Mouse (Mus musculus) lung, embryonic 14.5 days (tissue): Measurements from ENCODE around the gene Pak6. TPM values are rescaled to one million over a fixed set of nuclear protein-coding genes. Genes with fewer than 3 reads are reported as not detected.

ENCODE experiments used
- ATAC-seq: fragments of 200-750 bp; cut with Nextera tagmentation; 2 replicates; pipeline ENCODE4 v1.8.0; 2017; ENCODE audit warnings: mild to moderate bottlenecking, moderate TSS enrichment, moderate library complexity; ENCODE audit not compliant: insufficient read depth
- DNase-seq: peaks from one replicate; pipeline ENCODE4 v3.0.0-alpha.2; 2015
- H3K27ac ChIP-seq: fragments of 300-500 bp; sonication (generic); 2 replicates; pipeline ENCODE4 v1.5.1; 2014; ENCODE audit warnings: low read depth, mild to moderate bottlenecking, moderate library complexity
- H3K27me3 ChIP-seq: fragments of 300-500 bp; sonication (generic); 2 replicates; pipeline ENCODE4 v1.6.1; 2014; ENCODE audit warnings: low read length, control low read depth; ENCODE audit not compliant: insufficient read depth
- H3K36me3 ChIP-seq: fragments of 300-500 bp; sonication (generic); 2 replicates; pipeline ENCODE4 v1.6.1; 2014; ENCODE audit warnings: control low read depth; ENCODE audit not compliant: insufficient read depth
- H3K4me1 ChIP-seq: fragments of 300-500 bp; sonication (generic); 2 replicates; pipeline ENCODE4 v1.6.1; 2014; ENCODE audit warnings: antibody characterized with exemption, control low read depth; ENCODE audit not compliant: insufficient read depth
- H3K4me2 ChIP-seq: fragments of 300-500 bp; sonication (generic); 2 replicates; pipeline ENCODE4 v1.6.1; 2014; ENCODE audit warnings: mild to moderate bottlenecking
- H3K4me3 ChIP-seq: fragments of 300-500 bp; sonication (generic); 2 replicates; pipeline ENCODE4 v1.5.1; 2014; ENCODE audit warnings: low read depth, low read length
- H3K9ac ChIP-seq: fragments of 300-500 bp; sonication (generic); 2 replicates; pipeline ENCODE4 v1.6.1; 2014
- H3K9me3 ChIP-seq: fragments of 300-500 bp; sonication (generic); 2 replicates; pipeline ENCODE4 v1.6.1; 2016; ENCODE audit warnings: low read depth, low read length, control low read depth
- CTCF ChIP-seq: IDR thresholded peaks from 2 replicates; pipeline ENCODE4 v1.5.1; 2016; ENCODE audit warnings: antibody characterized with exemption, low read depth
- WGBS: fragments of 180-500 bp; shearing (Covaris S2); extraction: QIAGEN DNeasy Blood & Tissue Kit; methylation state at CpG from one replicate; pipeline ENCODE4 v1.1.7; 2014; 5-methylcytosine and 5-hydroxymethylcytosine counted together
- polyA plus RNA-seq: library from polyadenylated mRNA; unstranded; fragments of >200 nt; fragmentation: Nextera tagmentation; extraction: Ambion mirVana; gene quantifications from 2 replicates; pipeline ENCODE4 v1.2.1, GENCODE M21; 2014

Gene Pak6
- polyA plus RNA-seq, 1 experiment from 2014 or later, result 0.95 TPM

GRCm38 (mm10) chr2:118682544-118683260 is 19.6 kb downstream of the Pak6 start:
- TF ChIP-seq CTCF, result no peak
- DNase-seq, result peak; percentile 51
- peaks cover 13% of the 10 kb centered on the region for H3K27me3 ChIP-seq
- H3K9me3 ChIP-seq, result no peaks in the 10 kb centered on the region
- no peak overlapping the region for H3K4me2 ChIP-seq
- peak; percentile 39; the same call in 1 of the 2 replicates for ATAC-seq
- H3K36me3 ChIP-seq, result no peaks in the 10 kb centered on the region
- no peak overlapping the region for H3K4me3 ChIP-seq
- H3K4me1 ChIP-seq, result 0 out of 2 replicates have a peak, but pooled peaks cover under 1% of the 10 kb centered on the region
- no peak overlapping the region for H3K27ac ChIP-seq
- 29% methylated on average over 8 of the region's 8 CpGs for WGBS
- H3K9ac ChIP-seq, result no peak overlapping the region

GRCm38 (mm10) chr2:118685088-118685487 is 22.0 kb downstream of the Pak6 start:
- Histone ChIP-seq H3K4me3 (no peak overlapping the region), H3K27ac (no peak overlapping the region), H3K4me2 (no peak overlapping the region), H3K9me3 (no peaks in the 10 kb centered on the region), H3K9ac (no peak overlapping the region), H3K36me3 (no peaks in the 10 kb centered on the region), H3K4me1 (no peaks in the 10 kb centered on the region), H3K27me3 (no peaks in the 10 kb centered on the region)
- no peak for ATAC-seq
- no peak for DNase-seq
- WGBS, result 74% methylated on average over 4 of the region's 4 CpGs
- no peak for TF ChIP-seq CTCF

- Histone ChIP-seq H3K4me2 (no peak overlapping the region), H3K4me3 (no peak overlapping the region), H3K27ac (no peak overlapping the region), H3K9me3 (no peaks in the 10 kb centered on the region), H3K9ac (no peak overlapping the region), H3K27me3 (no peaks in the 10 kb centered on the region), H3K36me3 (no peaks in the 10 kb centered on the region), H3K4me1 (no peaks in the 10 kb centered on the region)
- DNase-seq (no peak), ATAC-seq (no peak)
- WGBS, result 49% methylated on average over 8 of the region's 8 CpGs
- TF ChIP-seq CTCF, result no peak
Measured at GRCm38 (mm10) chr2:118686693-118687092, 23.6 kb downstream of the Pak6 start.

GRCm38 (mm10) chr2:118687791-118688190 is 24.7 kb downstream of the Pak6 start:
- Histone ChIP-seq H3K4me1 (no peaks in the 10 kb centered on the region), H3K27me3 (no peaks in the 10 kb centered on the region), H3K4me3 (no peak overlapping the region), H3K27ac (no peak overlapping the region), H3K36me3 (no peaks in the 10 kb centered on the region), H3K9me3 (no peaks in the 10 kb centered on the region), H3K9ac (no peak overlapping the region), H3K4me2 (no peak overlapping the region)
- ATAC-seq, result no peak
- DNase-seq, result no peak
- WGBS, result 90% methylated on average over 3 of the region's 3 CpGs
- TF ChIP-seq CTCF, result no peak

GRCm38 (mm10) chr2:118689875-118690274 is 26.8 kb downstream of the Pak6 start:
- no peaks in the 10 kb centered on the region for H3K27me3 ChIP-seq
- no peak overlapping the region for H3K9ac ChIP-seq
- H3K4me1 ChIP-seq, result no peaks in the 10 kb centered on the region
- no peak overlapping the region for H3K4me2 ChIP-seq
- no peak overlapping the region for H3K27ac ChIP-seq
- no peaks in the 10 kb centered on the region for H3K36me3 ChIP-seq
- no peaks in the 10 kb centered on the region for H3K9me3 ChIP-seq
- no peak overlapping the region for H3K4me3 ChIP-seq
- 71% methylated on average over 10 of the region's 10 CpGs for WGBS
- ATAC-seq (no peak), DNase-seq (no peak)
- no peak for TF ChIP-seq CTCF

GRCm38 (mm10) chr2:118693370-118693966 is 30.4 kb downstream of the Pak6 start:
- H3K27me3 ChIP-seq, result peaks cover 16% of the 10 kb centered on the region
- no peak for TF ChIP-seq CTCF
- no peak overlapping the region for H3K27ac ChIP-seq
- WGBS, result 79% methylated on average over 19 of the region's 19 CpGs
- no peak for ATAC-seq
- H3K36me3 ChIP-seq, result no peaks in the 10 kb centered on the region
- no peak for DNase-seq
- peaks cover 6% of the 10 kb centered on the region; the same call in 1 of the 2 replicates for H3K4me1 ChIP-seq
- H3K9ac ChIP-seq, result no peak overlapping the region
- no peak overlapping the region for H3K4me2 ChIP-seq
- H3K4me3 ChIP-seq, result no peak overlapping the region
- no peaks in the 10 kb centered on the region for H3K9me3 ChIP-seq

- 27% methylated on average over 11 of the region's 11 CpGs for WGBS
- Histone ChIP-seq H3K27ac (no peak overlapping the region), H3K36me3 (no peaks in the 10 kb centered on the region), H3K4me1 (peaks cover 6% of the 10 kb centered on the region; the same call in 1 of the 2 replicates), H3K9me3 (no peaks in the 10 kb centered on the region), H3K4me2 (no peak overlapping the region), H3K9ac (no peak overlapping the region), H3K4me3 (no peak overlapping the region), H3K27me3 (peaks cover 31% of the 10 kb centered on the region)
- DNase-seq (peak; percentile 86), ATAC-seq (no peak)
- TF ChIP-seq CTCF, result peak; percentile 83
Measured at GRCm38 (mm10) chr2:118695677-118696232, 32.7 kb downstream of the Pak6 start.
